Mouse (Mus musculus) mesoderm, embryonic 11.5 days (tissue): ENCODE measurements around the gene Adora3.

Experiments used
- DNase-seq: peaks from one replicate; pipeline ENCODE4 v3.0.0-alpha.2; 2012; ENCODE audit warnings: low read depth, low spot score

The Adora3 gene

GRCm38 (mm10) chr3:105876022-105876421, 5.4 kb downstream of the Adora3 start:
- DNase-seq = no peak

- DNase-seq = no peak
These were observed 6.7 kb downstream of the Adora3 start for GRCm38 (mm10) chr3:105877252-105877803.

GRCm38 (mm10) chr3:105877919-105878318, 7.3 kb downstream of the Adora3 start:
- DNase-seq = no peak

GRCm38 (mm10) chr3:105878751-105879150, 8.1 kb downstream of the Adora3 start:
- no peak for DNase-seq

- no peak for DNase-seq
These were observed 9.8 kb downstream of the Adora3 start for GRCm38 (mm10) chr3:105880419-105880818.

- DNase-seq = no peak
These were observed 11.4 kb downstream of the Adora3 start for GRCm38 (mm10) chr3:105882105-105882504.

- no peak for DNase-seq
These were observed 12.5 kb downstream of the Adora3 start for GRCm38 (mm10) chr3:105883111-105883510.

- DNase-seq = no peak
These were observed 18.3 kb downstream of the Adora3 start for GRCm38 (mm10) chr3:105888961-105889360.

GRCm38 (mm10) chr3:105890220-105890619, 19.6 kb downstream of the Adora3 start:
- DNase-seq = no peak

GRCm38 (mm10) chr3:105891141-105891540, 20.5 kb downstream of the Adora3 start:
- no peak for DNase-seq

- no peak for DNase-seq
These were observed 21.3 kb downstream of the Adora3 start for GRCm38 (mm10) chr3:105891760-105892571.

- DNase-seq = no peak
These were observed 22.2 kb downstream of the Adora3 start for GRCm38 (mm10) chr3:105892572-105893495.

- DNase-seq = no peak
These were observed 23.3 kb downstream of the Adora3 start for GRCm38 (mm10) chr3:105893941-105894391.

GRCm38 (mm10) chr3:105894601-105895592, 24.2 kb downstream of the Adora3 start:
- no peak for DNase-seq

- no peak for DNase-seq
These were observed 26.2 kb downstream of the Adora3 start for GRCm38 (mm10) chr3:105896811-105897210.

- DNase-seq = no peak
These were observed 27.7 kb downstream of the Adora3 start for GRCm38 (mm10) chr3:105898325-105898724.

GRCm38 (mm10) chr3:105898861-105899260, 28.2 kb downstream of the Adora3 start:
- DNase-seq = no peak

- peak; percentile 89 for DNase-seq
These were observed 28.9 kb downstream of the Adora3 start for GRCm38 (mm10) chr3:105899394-105900147.

GRCm38 (mm10) chr3:105900266-105900665, 29.6 kb downstream of the Adora3 start:
- DNase-seq = no peak

- DNase-seq = no peak
These were observed 30.1 kb downstream of the Adora3 start for GRCm38 (mm10) chr3:105900716-105901115.
